Mouse (Mus musculus) lung, postnatal 25 days (tissue): ENCODE results near the gene Zdhhc11.

Source experiments
- DNase-seq: peaks from one replicate; pipeline ENCODE4 v3.0.0; 2022; ENCODE audit warnings: low spot score

Gene Zdhhc11

GRCm38 (mm10) chr13:73963551-73963950 is at the start of gene Zdhhc11:
TSS of gene Zdhhc11 (plus strand) at chr13:73963851.
- no peak for DNase-seq

- no peak for DNase-seq
These were observed 31.4 kb upstream of the Zdhhc11 start for GRCm38 (mm10) chr13:73932201-73932600.

- DNase-seq, result no peak
These were observed 26.7 kb upstream of the Zdhhc11 start for GRCm38 (mm10) chr13:73936938-73937320.

GRCm38 (mm10) chr13:73937321-73938176 is 26.1 kb upstream of the Zdhhc11 start, which contains the start of the genes Trip13 and Brd9:
TSS of gene Trip13 (minus strand) at chr13:73937784.
TSS of gene Brd9 (plus strand) at chr13:73937811.
- peak; percentile 91 for DNase-seq

GRCm38 (mm10) chr13:73938177-73938560 is 25.5 kb upstream of the Zdhhc11 start:
- no peak for DNase-seq

- DNase-seq, result no peak
These were observed 24.6 kb upstream of the Zdhhc11 start for GRCm38 (mm10) chr13:73939101-73939500.

- no peak for DNase-seq
These were observed 19.0 kb upstream of the Zdhhc11 start for GRCm38 (mm10) chr13:73944606-73945005.

GRCm38 (mm10) chr13:73953551-73954130 is 10.0 kb upstream of the Zdhhc11 start:
- no peak for DNase-seq

GRCm38 (mm10) chr13:73954666-73955065 is 9.0 kb upstream of the Zdhhc11 start:
- DNase-seq, result no peak

GRCm38 (mm10) chr13:73955531-73955930 is 8.1 kb upstream of the Zdhhc11 start:
- DNase-seq, result no peak

- DNase-seq, result no peak
These were observed 3.5 kb upstream of the Zdhhc11 start for GRCm38 (mm10) chr13:73960117-73960652.

- no peak for DNase-seq
These were observed 2.5 kb upstream of the Zdhhc11 start for GRCm38 (mm10) chr13:73961177-73961576.

- DNase-seq, result peak; percentile 94
These were observed 7.1 kb downstream of the Zdhhc11 start for GRCm38 (mm10) chr13:73970545-73971448.

- DNase-seq, result peak; percentile 9
These were observed 10.9 kb downstream of the Zdhhc11 start for GRCm38 (mm10) chr13:73974523-73974922.

GRCm38 (mm10) chr13:73976935-73977334 is 13.3 kb downstream of the Zdhhc11 start:
- no peak for DNase-seq

- no peak for DNase-seq
These were observed 26.7 kb downstream of the Zdhhc11 start for GRCm38 (mm10) chr13:73990325-73990724.

GRCm38 (mm10) chr13:73990761-73991160 is 27.1 kb downstream of the Zdhhc11 start:
- DNase-seq, result no peak

- no peak for DNase-seq
These were observed 27.6 kb downstream of the Zdhhc11 start for GRCm38 (mm10) chr13:73991267-73991666.

GRCm38 (mm10) chr13:73996456-73996855 is 32.8 kb downstream of the Zdhhc11 start:
- DNase-seq, result no peak

GRCm38 (mm10) chr13:74000519-74000918 is 36.9 kb downstream of the Zdhhc11 start:
- DNase-seq, result no peak

GRCm38 (mm10) chr13:74000961-74001360 is 37.3 kb downstream of the Zdhhc11 start:
- DNase-seq, result no peak

GRCm38 (mm10) chr13:74001492-74001891 is 37.8 kb downstream of the Zdhhc11 start:
- no peak for DNase-seq
